ENCODE assay signal across 17 mouse cellular contexts in genomic region chr9:121762761-121763160, GRCm38 (mm10). TPM values are rescaled to one million over a fixed set of nuclear protein-coding genes. Genes with fewer than 3 reads are reported as not detected.
DNase-seq lines count a peak whose midpoint lies in the region; TF ChIP-seq lines count a peak whose summit lies in the region.
"Had no signal": no experiment of that assay in that cellular context is flagged by ENCODE, and none has a peak within 500 bp of the region (broad histone marks: within the 10 kb centered on the region; RNA-seq: fewer than 3 reads in every experiment).

No protein-coding gene starts in this region.

- no peak overlapping the region for H3K4me3 ChIP-seq in layer of hippocampus, adult 2 months
- no peak overlapping the region for H3K4me3 ChIP-seq in myocyte
- H3K4me3 ChIP-seq: hindbrain, embryonic 12.5 days; limb, embryonic 13.5 days; liver, embryonic 15.5 days had no signal

- peaks cover 3% of the 10 kb centered on the region for H3K36me3 ChIP-seq in myocyte (ENCODE audit: control insufficient read depth, insufficient read depth)
- H3K36me3 ChIP-seq: liver, embryonic 15.5 days had no signal

- no peak overlapping the region for H3ac ChIP-seq in myocyte (ENCODE audit: control insufficient read depth, insufficient read length)

- DNase-seq in cerebellum, postnatal 14 days = peak; percentile 41 to 56
- no peak for DNase-seq in cerebellum, adult 9-10 months
- DNase-seq in layer of hippocampus, adult 2 months (ENCODE audit: low spot score in 2 of 2) = no peak
- DNase-seq in layer of hippocampus, postnatal 14 days (ENCODE audit: low spot score in 2 of 2) = no peak
- DNase-seq in urinary bladder, postnatal 4 days (ENCODE audit: low spot score in 2 of 2) = peak; percentile 18 to 57
- no peak for DNase-seq in urinary bladder, postnatal 36 days (ENCODE audit: low spot score in 2 of 2)
- no peak for DNase-seq in thymus, postnatal 25 days
- DNase-seq: right cerebral cortex, postnatal 14 days had no signal

- H3K79me2 ChIP-seq in myocyte (ENCODE audit: control insufficient read depth, insufficient read depth) = no peaks in the 10 kb centered on the region

- H3K27ac ChIP-seq in layer of hippocampus, adult 2 months = peak overlapping the region; percentile 32; the same call in 1 of the 2 replicates
- H3K27ac ChIP-seq: hindbrain, embryonic 12.5 days; kidney, postnatal 0 days; limb, embryonic 13.5 days; liver, embryonic 15.5 days; stomach, postnatal 0 days had no signal

- TF ChIP-seq POLR2A in myocyte (IDR thresholded peaks at IDR 0.05; ENCODE audit: insufficient read length, low read depth) = peak; percentile 18

- no peaks in the 10 kb centered on the region for H3K27me3 ChIP-seq in myocyte (ENCODE audit: control insufficient read depth, insufficient read depth, insufficient read length)
- H3K27me3 ChIP-seq: CH12.LX; hindbrain, embryonic 12.5 days; limb, embryonic 13.5 days had no signal

- no peak for TF ChIP-seq CTCF in layer of hippocampus, adult 2 months (conservative IDR thresholded peaks at IDR 0.05)

- no peak overlapping the region for H3K4me2 ChIP-seq in myocyte (ENCODE audit: low read depth)
- H3K4me2 ChIP-seq: hindbrain, embryonic 12.5 days; limb, embryonic 13.5 days; liver, embryonic 15.5 days had no signal

TF ChIP-seq in myocyte, 11 proteins besides CTCF, POLR2A, EP300 and RAD21:
- TF ChIP-seq SRF (IDR thresholded peaks at IDR 0.05; ENCODE audit: control insufficient read depth, insufficient read length, low read depth) = no peak
- TF ChIP-seq CEBPB (IDR thresholded peaks at IDR 0.05; ENCODE audit: insufficient read depth, poor library complexity, severe bottlenecking) = no peak
- no peak for TF ChIP-seq USF1 (IDR thresholded peaks at IDR 0.05; ENCODE audit: low read depth)
- TF ChIP-seq REST (IDR thresholded peaks at IDR 0.05; ENCODE audit: insufficient read depth, insufficient read length) = no peak
- no peak for TF ChIP-seq MYOD1 (IDR thresholded peaks at IDR 0.05; ENCODE audit: control insufficient read depth in 1 of 3, insufficient read length in 2 of 3, low read depth in 2 of 3)
- no peak for TF ChIP-seq MYOG (IDR thresholded peaks at IDR 0.05; ENCODE audit: control insufficient read depth in 1 of 3, insufficient read depth in 1 of 3, insufficient read length in 2 of 3, low read depth in 2 of 3)
- no peak for TF ChIP-seq E2F4 (IDR thresholded peaks at IDR 0.05; ENCODE audit: insufficient read depth)
- no peak for TF ChIP-seq TCF12 (IDR thresholded peaks at IDR 0.05; ENCODE audit: insufficient read depth, poor library complexity, severe bottlenecking)
- TF ChIP-seq MAX (IDR thresholded peaks at IDR 0.05; ENCODE audit: low read depth) = no peak
- TF ChIP-seq POLR2AphosphoS2 (IDR thresholded peaks at IDR 0.05; ENCODE audit: insufficient read length, low read depth) = no peak
- TF ChIP-seq TCF3 (IDR thresholded peaks at IDR 0.05; ENCODE audit: insufficient read length, low read depth) = no peak

RNA-seq across cellular contexts. Expression of gene Zfp651, which starts 3.6 kb away (rescaled TPM):
- total RNA-seq in layer of hippocampus, adult 2 months (2021) = 100 to 1,000 TPM; 101 to 102 TPM
- 100 to 1,000 TPM; 105 to 107 TPM for total RNA-seq in layer of hippocampus, postnatal 14 days (2021)
- polyA plus RNA-seq in myocyte (2012; fragmentation: generic; extraction: Trizol) = 47.0 TPM
- total RNA-seq: megakaryocyte-erythroid progenitor cell, adult 5-6 weeks had no signal

RNA-seq across cellular contexts. Expression of gene Klhl40, which starts 14.6 kb away (rescaled TPM):
- total RNA-seq in layer of hippocampus, adult 2 months (2021) = 1 to 10 TPM; 3.3 to 4.6 TPM
- 1 to 10 TPM; 3.2 to 4.3 TPM for total RNA-seq in layer of hippocampus, postnatal 14 days (2021)
- 70.4 TPM for polyA plus RNA-seq in myocyte (2012; fragmentation: generic; extraction: Trizol)
- total RNA-seq: CH12.LX; megakaryocyte-erythroid progenitor cell, adult 5-6 weeks had no signal
- polyA plus RNA-seq: kidney, postnatal 0 days had no signal

RNA-seq across cellular contexts. Expression of gene Hhatl, which starts 29.5 kb away (rescaled TPM):
- 10 to 100 TPM; 15.6 to 19.9 TPM for total RNA-seq in layer of hippocampus, adult 2 months (2021)
- total RNA-seq in layer of hippocampus, postnatal 14 days (2021) = 1 to 10 TPM; 7.5 to 8.3 TPM
- 1.9 TPM for polyA plus RNA-seq in myocyte (2012; fragmentation: generic; extraction: Trizol)
- total RNA-seq: CH12.LX; common myeloid progenitor, adult 5-6 weeks; megakaryocyte-erythroid progenitor cell, adult 5-6 weeks had no signal

RNA-seq across cellular contexts. Expression of gene Nktr, which starts 43.8 kb away (rescaled TPM):
- total RNA-seq in layer of hippocampus, adult 2 months (2021) = 100 to 1,000 TPM; 104 to 127 TPM
- total RNA-seq in layer of hippocampus, postnatal 14 days (2021) = 100 to 1,000 TPM; 105 to 121 TPM
- 9.0 TPM for polyA plus RNA-seq in myocyte (2012; fragmentation: generic; extraction: Trizol)

RNA-seq across cellular contexts. Expression of gene Ss18l2, which starts 52.6 kb away (rescaled TPM):
- total RNA-seq in layer of hippocampus, adult 2 months (2021) = 10 to 100 TPM; 71.8 to 78.8 TPM
- 10 to 100 TPM; 83.1 to 92.6 TPM for total RNA-seq in layer of hippocampus, postnatal 14 days (2021)
- 81.5 TPM for polyA plus RNA-seq in myocyte (2012; fragmentation: generic; extraction: Trizol)

Comparison
In these comparisons a context has a peak if more than half of its experiments do, and no peak if none do; other contexts are left out.
1. DNase-seq: peak in cerebellum, postnatal 14 days (2 of 2) and urinary bladder, postnatal 4 days (2 of 2); none in cerebellum, adult 9-10 months (single experiment), layer of hippocampus, adult 2 months (0 of 2), layer of hippocampus, postnatal 14 days (0 of 2), urinary bladder, postnatal 36 days (0 of 2) and thymus, postnatal 25 days (single experiment).